Mouse (Mus musculus): ENCODE data around the gene Pnkd. TPM values are rescaled to one million over a fixed set of nuclear protein-coding genes. Genes with fewer than 3 reads are reported as not detected.

The Pnkd gene
- polyA plus RNA-seq, 1 experiment, result 28.8 TPM

- Histone ChIP-seq H3K27ac (ENCODE audit: control insufficient read depth, insufficient read depth, low read depth, low read length, poor library complexity) (no peak overlapping the region), H3K4me1 (ENCODE audit: control insufficient read depth, insufficient read depth, low read length) (peaks cover 9% of the 10 kb centered on the region), H3K4me3 (replicated peaks; ENCODE audit: control insufficient read depth, low read depth, low read length) (no peak overlapping the region)
- TF ChIP-seq POLR2A (IDR thresholded peaks at IDR 0.05; ENCODE audit: borderline replicate concordance, control insufficient read depth, low read depth, low read length), result no peak
- TF ChIP-seq CTCF (IDR thresholded peaks at IDR 0.05; ENCODE audit: control insufficient read depth, insufficient read depth, low read length), result no peak
- WGBS, result 51% methylated on average over 5 of the region's 5 CpGs
Observed at GRCm38 (mm10) chr1:74380484-74380883, 95.8 kb downstream of the Pnkd start.

- peaks cover 6% of the 10 kb centered on the region for H3K4me1 ChIP-seq (ENCODE audit: control insufficient read depth, insufficient read depth, low read length)
- 0 out of 2 replicates have a peak overlapping the region, but pooled peaks have one; percentile 3 for H3K27ac ChIP-seq (ENCODE audit: control insufficient read depth, insufficient read depth, low read depth, low read length, poor library complexity)
- no peak overlapping the region for H3K4me3 ChIP-seq (replicated peaks; ENCODE audit: control insufficient read depth, low read depth, low read length)
- 50% methylated on average over 10 of the region's 10 CpGs for WGBS
- no peak for TF ChIP-seq POLR2A (IDR thresholded peaks at IDR 0.05; ENCODE audit: borderline replicate concordance, control insufficient read depth, low read depth, low read length)
Observed at GRCm38 (mm10) chr1:74381588-74382021, 96.9 kb downstream of the Pnkd start.

GRCm38 (mm10) chr1:74383385-74383784, 98.7 kb downstream of the Pnkd start:
- Histone ChIP-seq H3K27ac (ENCODE audit: control insufficient read depth, insufficient read depth, low read depth, low read length, poor library complexity) (no peak overlapping the region), H3K4me3 (replicated peaks; ENCODE audit: control insufficient read depth, low read depth, low read length) (no peak overlapping the region), H3K4me1 (ENCODE audit: control insufficient read depth, insufficient read depth, low read length) (peaks cover 6% of the 10 kb centered on the region)
- 83% methylated on average over 13 of the region's 13 CpGs for WGBS
- TF ChIP-seq CTCF (IDR thresholded peaks at IDR 0.05; ENCODE audit: control insufficient read depth, insufficient read depth, low read length) (no peak), POLR2A (IDR thresholded peaks at IDR 0.05; ENCODE audit: borderline replicate concordance, control insufficient read depth, low read depth, low read length) (no peak)

GRCm38 (mm10) chr1:74384525-74384924, 99.8 kb downstream of the Pnkd start:
- Histone ChIP-seq H3K27ac (ENCODE audit: control insufficient read depth, insufficient read depth, low read depth, low read length, poor library complexity) (no peak overlapping the region), H3K4me1 (ENCODE audit: control insufficient read depth, insufficient read depth, low read length) (peaks cover 4% of the 10 kb centered on the region), H3K4me3 (replicated peaks; ENCODE audit: control insufficient read depth, low read depth, low read length) (no peak overlapping the region)
- 84% methylated on average over 8 of the region's 8 CpGs for WGBS
- TF ChIP-seq POLR2A (IDR thresholded peaks at IDR 0.05; ENCODE audit: borderline replicate concordance, control insufficient read depth, low read depth, low read length), result no peak
- TF ChIP-seq CTCF (IDR thresholded peaks at IDR 0.05; ENCODE audit: control insufficient read depth, insufficient read depth, low read length), result no peak

GRCm38 (mm10) chr1:74385064-74385463, 100.3 kb downstream of the Pnkd start:
- Histone ChIP-seq H3K4me1 (ENCODE audit: control insufficient read depth, insufficient read depth, low read length) (peaks cover 2% of the 10 kb centered on the region), H3K27ac (ENCODE audit: control insufficient read depth, insufficient read depth, low read depth, low read length, poor library complexity) (no peak overlapping the region), H3K4me3 (replicated peaks; ENCODE audit: control insufficient read depth, low read depth, low read length) (no peak overlapping the region)
- 91% methylated on average over 10 of the region's 10 CpGs for WGBS
- TF ChIP-seq POLR2A (IDR thresholded peaks at IDR 0.05; ENCODE audit: borderline replicate concordance, control insufficient read depth, low read depth, low read length) (no peak), CTCF (IDR thresholded peaks at IDR 0.05; ENCODE audit: control insufficient read depth, insufficient read depth, low read length) (no peak)

GRCm38 (mm10) chr1:74385531-74385930, 100.8 kb downstream of the Pnkd start:
- no peak overlapping the region for H3K4me3 ChIP-seq (replicated peaks; ENCODE audit: control insufficient read depth, low read depth, low read length)
- peaks cover 3% of the 10 kb centered on the region for H3K4me1 ChIP-seq (ENCODE audit: control insufficient read depth, insufficient read depth, low read length)
- TF ChIP-seq POLR2A (IDR thresholded peaks at IDR 0.05; ENCODE audit: borderline replicate concordance, control insufficient read depth, low read depth, low read length), result no peak
- TF ChIP-seq CTCF (IDR thresholded peaks at IDR 0.05; ENCODE audit: control insufficient read depth, insufficient read depth, low read length), result no peak
- H3K27ac ChIP-seq (ENCODE audit: control insufficient read depth, insufficient read depth, low read depth, low read length, poor library complexity), result no peak overlapping the region
- WGBS, result 84% methylated on average over 8 of the region's 8 CpGs

- H3K4me3 ChIP-seq (replicated peaks; ENCODE audit: control insufficient read depth, low read depth, low read length), result peak overlapping the region; percentile 72
- TF ChIP-seq CTCF (IDR thresholded peaks at IDR 0.05; ENCODE audit: control insufficient read depth, insufficient read depth, low read length) (no peak), POLR2A (IDR thresholded peaks at IDR 0.05; ENCODE audit: borderline replicate concordance, control insufficient read depth, low read depth, low read length) (no peak)
- peaks cover 3% of the 10 kb centered on the region for H3K4me1 ChIP-seq (ENCODE audit: control insufficient read depth, insufficient read depth, low read length)
- H3K27ac ChIP-seq (ENCODE audit: control insufficient read depth, insufficient read depth, low read depth, low read length, poor library complexity), result peak overlapping the region; percentile 98
- 26% methylated on average over 10 of the region's 10 CpGs for WGBS
Observed at GRCm38 (mm10) chr1:74386363-74386713, 101.6 kb downstream of the Pnkd start.

GRCm38 (mm10) chr1:74386714-74387385, 102.1 kb downstream of the Pnkd start:
- H3K27ac ChIP-seq (ENCODE audit: control insufficient read depth, insufficient read depth, low read depth, low read length, poor library complexity), result peak overlapping the region; percentile 98
- peaks cover 2% of the 10 kb centered on the region; the same call in 1 of the 2 replicates for H3K4me1 ChIP-seq (ENCODE audit: control insufficient read depth, insufficient read depth, low read length)
- TF ChIP-seq POLR2A (IDR thresholded peaks at IDR 0.05; ENCODE audit: borderline replicate concordance, control insufficient read depth, low read depth, low read length), result peak; percentile 44; the same call in 1 of the 2 replicates
- TF ChIP-seq CTCF (IDR thresholded peaks at IDR 0.05; ENCODE audit: control insufficient read depth, insufficient read depth, low read length), result peak; percentile 52; the same call in 1 of the 2 replicates
- H3K4me3 ChIP-seq (replicated peaks; ENCODE audit: control insufficient read depth, low read depth, low read length), result peak overlapping the region; percentile 72
- WGBS, result under 1% methylated on average over 26 of the region's 26 CpGs
